Mouse (Mus musculus) C2C12 (cell line): ENCODE measurements around the gene Itga10.

ENCODE experiments used
- CEBPB ChIP-seq: IDR thresholded peaks from one replicate; pipeline ENCODE4 v1.6.1; 2011; ENCODE audit warnings: low read depth, mild to moderate bottlenecking, control low read depth, moderate library complexity
- CTCF ChIP-seq: IDR thresholded peaks from one replicate; pipeline ENCODE4 v1.5.1; 2011; ENCODE audit not compliant: control insufficient read depth, insufficient read depth, insufficient read length
- USF1 ChIP-seq: IDR thresholded peaks from one replicate; pipeline ENCODE4 v1.6.1; 2011; ENCODE audit warnings: low read depth, mild to moderate bottlenecking, control low read depth, moderate library complexity

DNA sequence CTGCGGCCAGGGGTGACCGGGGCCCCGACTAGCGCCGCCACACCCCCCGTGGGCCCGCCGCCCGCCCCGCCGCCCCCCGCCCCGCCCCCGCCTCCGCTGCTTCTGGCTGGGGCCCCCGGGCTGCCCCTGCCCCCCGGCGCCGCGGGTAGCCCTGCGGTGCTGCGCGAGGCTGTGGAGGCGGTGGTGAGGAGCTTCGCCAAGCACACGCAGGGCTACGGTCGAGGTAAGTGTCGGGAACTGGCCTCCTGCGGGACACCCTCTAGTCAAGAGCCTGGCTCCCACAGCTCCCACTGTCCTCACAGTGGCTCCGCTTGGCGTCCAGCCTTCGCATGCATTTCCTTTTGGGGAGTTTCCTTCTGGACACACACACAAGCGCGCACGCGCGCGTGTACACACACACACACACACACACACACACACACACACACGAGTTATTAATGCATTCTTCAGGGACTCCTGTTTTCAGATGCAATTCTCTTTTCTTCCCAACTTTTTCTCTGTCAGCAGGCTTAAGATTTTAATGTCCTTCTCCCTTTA, 44.1 kb upstream of the Itga10 start:
- no peak for TF ChIP-seq CTCF
- no peak for TF ChIP-seq USF1
- no peak for TF ChIP-seq CEBPB
